Mouse (Mus musculus): ENCODE results near the gene Scrn2. TPM values are rescaled to one million over a fixed set of nuclear protein-coding genes. Genes with fewer than 3 reads are reported as not detected.

Scrn2 gene
- 38.2 and 38.8 TPM in 2 replicates for polyA plus RNA-seq (2015; fragmentation: Nextera tagmentation; extraction: Ambion mirVana)

DNA sequence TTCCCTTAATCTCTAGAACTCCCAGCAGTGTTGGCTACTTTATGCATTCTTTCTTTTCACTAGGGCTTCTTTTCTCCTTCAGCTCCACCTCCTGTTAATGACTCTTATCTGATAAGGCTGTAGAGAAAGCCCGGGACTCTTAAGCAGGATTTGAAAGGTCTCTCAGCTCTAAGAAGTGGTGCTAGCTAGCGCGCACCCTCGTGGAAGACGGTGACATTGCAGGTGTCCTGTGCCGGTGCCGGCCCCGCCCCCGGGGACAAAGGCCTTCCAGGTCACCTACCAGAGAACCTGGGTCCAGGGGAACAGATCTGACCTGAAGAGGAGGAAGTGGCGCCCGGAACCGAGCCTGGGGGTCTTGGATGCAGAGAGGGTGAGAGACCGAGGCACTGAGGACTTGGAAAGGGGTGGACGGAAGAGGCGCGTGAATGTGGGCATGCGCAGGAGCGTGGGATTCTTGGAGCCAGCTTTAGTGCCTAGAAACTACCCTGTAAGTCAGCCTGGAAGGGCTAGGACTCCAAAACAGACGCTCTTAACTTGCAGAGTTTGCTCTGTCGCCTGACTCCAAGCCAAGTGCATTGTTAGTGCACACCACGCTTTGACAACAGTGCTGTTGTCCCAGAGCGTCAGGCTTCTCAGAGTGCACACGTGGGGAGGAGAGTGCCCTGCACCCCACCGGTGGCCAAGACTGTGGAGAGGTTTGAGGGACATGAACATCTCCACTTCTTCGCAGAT, at the start of gene Scrn2:
Scrn2 (plus strand) TSS at position 253 of the 732 bp plus-strand sequence.
- Histone ChIP-seq H3K36me3 (peaks cover 16% of the 10 kb centered on the region), H3K4me2 (peak within 1 kb of the TSS; percentile 90), H3K27me3 (no peaks in the 10 kb centered on the region; the same call in 1 of the 2 replicates), H3K4me1 (peaks cover 28% of the 10 kb centered on the region), H3K4me3 (replicated peaks) (peak within 1 kb of the TSS; percentile 69), H3K9me3 (replicated peaks) (no peaks in the 10 kb centered on the region), H3K9ac (peak within 1 kb of the TSS; percentile 78), H3K27ac (peak within 1 kb of the TSS; percentile 93)
- ATAC-seq (replicated peaks; ENCODE audit: low FRiP score): peak; percentile 71
- 0% methylated on average over 25 of the region's 25 CpGs for WGBS

DNA sequence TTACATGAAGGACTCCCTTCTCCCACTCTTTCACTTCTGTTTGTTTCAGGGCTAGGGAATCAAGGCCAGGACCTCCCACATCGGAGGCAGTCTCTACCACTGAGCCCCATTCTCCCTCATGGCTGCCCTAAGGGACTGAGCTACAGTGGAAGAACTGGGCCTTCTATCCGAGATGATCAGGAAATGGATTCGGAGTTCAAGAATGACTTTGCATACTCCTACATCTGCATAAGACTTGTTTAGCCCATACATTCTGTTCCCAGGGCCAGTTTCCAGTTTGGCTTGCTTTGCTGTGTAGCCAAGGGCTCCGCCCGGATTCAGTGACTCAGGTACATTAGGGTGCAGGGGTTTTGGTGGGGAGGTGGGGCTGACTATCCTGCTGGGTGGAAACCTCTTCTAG, 49.7 kb upstream of the Scrn2 start:
- H3K4me3 ChIP-seq (replicated peaks): no peak overlapping the region
- no peak overlapping the region for H3K27ac ChIP-seq
- WGBS: 80% methylated on average over 5 of the region's 5 CpGs
- H3K9me3 ChIP-seq (replicated peaks): no peaks in the 10 kb centered on the region
- peaks cover 18% of the 10 kb centered on the region for H3K27me3 ChIP-seq
- no peak for ATAC-seq (replicated peaks; ENCODE audit: low FRiP score)
- no peak overlapping the region for H3K9ac ChIP-seq
- H3K36me3 ChIP-seq: no peaks in the 10 kb centered on the region
- H3K4me2 ChIP-seq: no peak overlapping the region
- peaks cover 33% of the 10 kb centered on the region for H3K4me1 ChIP-seq

DNA sequence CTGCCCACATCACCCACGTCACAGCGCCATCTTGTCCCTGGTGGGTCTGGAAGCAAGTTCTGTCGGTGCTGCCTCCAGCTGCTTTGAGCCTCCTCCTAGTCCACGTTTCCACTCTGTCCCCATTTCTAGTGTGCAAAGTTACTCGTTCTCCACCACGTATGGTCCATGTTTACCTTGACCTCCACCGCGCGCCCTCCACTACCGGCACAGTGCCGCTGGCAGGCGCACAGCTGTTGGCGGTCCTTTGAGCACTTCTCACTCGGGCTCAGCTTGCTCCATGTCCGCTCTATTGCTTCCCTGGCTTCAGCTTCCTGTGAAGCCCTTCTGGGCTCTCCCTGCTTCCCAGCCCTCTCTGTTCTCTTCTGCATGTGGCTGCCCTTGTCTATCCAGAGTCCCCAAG, 48.3 kb upstream of the Scrn2 start:
- Histone ChIP-seq H3K4me3 (replicated peaks) (no peak overlapping the region), H3K9me3 (replicated peaks) (no peaks in the 10 kb centered on the region), H3K4me2 (no peak overlapping the region), H3K27ac (no peak overlapping the region), H3K4me1 (peaks cover 28% of the 10 kb centered on the region), H3K9ac (no peak overlapping the region), H3K36me3 (no peaks in the 10 kb centered on the region), H3K27me3 (peaks cover 27% of the 10 kb centered on the region)
- ATAC-seq (replicated peaks; ENCODE audit: low FRiP score): no peak
- WGBS: 69% methylated on average over 15 of the region's 15 CpGs

DNA sequence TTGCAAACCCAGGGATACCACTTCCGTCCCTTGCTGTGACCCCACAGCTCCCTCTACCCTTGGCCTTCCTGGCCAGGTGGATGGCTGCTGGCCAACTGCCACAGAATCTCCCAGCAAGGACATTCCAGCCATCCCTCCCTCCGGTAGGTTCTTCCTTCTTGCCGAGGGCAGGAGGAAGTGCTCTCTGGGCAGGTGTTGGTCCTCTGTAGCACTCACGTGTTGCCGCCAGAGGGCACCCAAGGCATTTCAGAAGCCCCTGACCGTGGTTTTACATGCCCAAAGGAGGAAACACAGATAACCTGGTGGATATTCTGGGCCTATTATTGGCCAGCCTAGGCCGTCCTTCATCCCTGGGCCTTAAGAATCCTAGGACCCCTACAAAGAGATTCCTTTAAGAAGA, 47.4 kb upstream of the Scrn2 start:
- H3K4me1 ChIP-seq: peaks cover 31% of the 10 kb centered on the region
- H3K36me3 ChIP-seq: no peaks in the 10 kb centered on the region
- WGBS: 2% methylated on average over 7 of the region's 7 CpGs
- H3K27ac ChIP-seq: no peak overlapping the region
- H3K4me2 ChIP-seq: peak overlapping the region; percentile 37; the same call in 1 of the 2 replicates
- peaks cover 28% of the 10 kb centered on the region for H3K27me3 ChIP-seq
- H3K4me3 ChIP-seq (replicated peaks): no peak overlapping the region
- ATAC-seq (replicated peaks; ENCODE audit: low FRiP score): no peak
- no peak overlapping the region for H3K9ac ChIP-seq
- H3K9me3 ChIP-seq (replicated peaks): no peaks in the 10 kb centered on the region

DNA sequence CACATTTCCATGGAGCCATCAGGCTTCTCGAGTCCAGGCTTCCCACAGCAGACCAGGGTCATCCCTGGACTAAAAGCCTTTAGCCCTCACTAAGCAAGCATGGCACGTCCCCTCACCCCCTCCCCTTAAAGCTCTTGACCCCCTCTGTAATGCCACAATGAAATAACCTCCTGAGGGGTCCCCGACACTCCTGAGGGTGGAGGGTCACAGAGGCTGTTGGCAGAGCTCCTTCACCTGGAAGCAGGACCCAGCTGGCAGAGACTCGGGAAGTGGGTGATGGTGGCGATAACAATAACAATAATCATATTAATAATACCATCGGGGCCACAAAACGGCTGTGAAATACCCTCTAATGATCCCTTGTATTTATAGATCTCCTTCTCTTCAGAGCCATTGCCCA, 46.9 kb upstream of the Scrn2 start, which contains the start of gene Sp2:
Sp2 (minus strand) TSS at position 101 of the 400 bp plus-strand sequence.
- WGBS: 51% methylated on average over 7 of the region's 7 CpGs
- no peak within 1 kb of the TSS for H3K27ac ChIP-seq
- peaks cover 33% of the 10 kb centered on the region for H3K27me3 ChIP-seq
- peak within 1 kb of the TSS; percentile 37; the same call in 1 of the 2 replicates for H3K4me2 ChIP-seq
- no peak for ATAC-seq (replicated peaks; ENCODE audit: low FRiP score)
- peaks cover 36% of the 10 kb centered on the region for H3K4me1 ChIP-seq
- no peaks in the 10 kb centered on the region for H3K9me3 ChIP-seq (replicated peaks)
- no peak within 1 kb of the TSS for H3K4me3 ChIP-seq (replicated peaks)
- no peak within 1 kb of the TSS for H3K9ac ChIP-seq
- no peaks in the 10 kb centered on the region for H3K36me3 ChIP-seq

- no peaks in the 10 kb centered on the region for H3K9me3 ChIP-seq (replicated peaks)
- no peaks in the 10 kb centered on the region for H3K36me3 ChIP-seq
- no peak overlapping the region for H3K27ac ChIP-seq
- peaks cover 39% of the 10 kb centered on the region for H3K4me1 ChIP-seq
- 36% methylated on average over 4 of the region's 4 CpGs for WGBS
- ATAC-seq (replicated peaks; ENCODE audit: low FRiP score): no peak
- no peak overlapping the region for H3K4me3 ChIP-seq (replicated peaks)
- peaks cover 45% of the 10 kb centered on the region for H3K27me3 ChIP-seq
- no peak overlapping the region for H3K4me2 ChIP-seq
- H3K9ac ChIP-seq: no peak overlapping the region
Observed at GRCm38 (mm10) chr11:96984903-96985302, 44.8 kb upstream of the Scrn2 start.

GRCm38 (mm10) chr11:96986463-96986862, 43.3 kb upstream of the Scrn2 start:
- no peak for ATAC-seq (replicated peaks; ENCODE audit: low FRiP score)
- Histone ChIP-seq H3K9me3 (replicated peaks) (no peaks in the 10 kb centered on the region), H3K4me2 (no peak overlapping the region), H3K4me1 (peaks cover 39% of the 10 kb centered on the region), H3K36me3 (no peaks in the 10 kb centered on the region), H3K27ac (peak overlapping the region; percentile 19), H3K4me3 (replicated peaks) (no peak overlapping the region), H3K9ac (no peak overlapping the region), H3K27me3 (peaks cover 45% of the 10 kb centered on the region)
- WGBS: 8% methylated on average over 3 of the region's 3 CpGs

DNA sequence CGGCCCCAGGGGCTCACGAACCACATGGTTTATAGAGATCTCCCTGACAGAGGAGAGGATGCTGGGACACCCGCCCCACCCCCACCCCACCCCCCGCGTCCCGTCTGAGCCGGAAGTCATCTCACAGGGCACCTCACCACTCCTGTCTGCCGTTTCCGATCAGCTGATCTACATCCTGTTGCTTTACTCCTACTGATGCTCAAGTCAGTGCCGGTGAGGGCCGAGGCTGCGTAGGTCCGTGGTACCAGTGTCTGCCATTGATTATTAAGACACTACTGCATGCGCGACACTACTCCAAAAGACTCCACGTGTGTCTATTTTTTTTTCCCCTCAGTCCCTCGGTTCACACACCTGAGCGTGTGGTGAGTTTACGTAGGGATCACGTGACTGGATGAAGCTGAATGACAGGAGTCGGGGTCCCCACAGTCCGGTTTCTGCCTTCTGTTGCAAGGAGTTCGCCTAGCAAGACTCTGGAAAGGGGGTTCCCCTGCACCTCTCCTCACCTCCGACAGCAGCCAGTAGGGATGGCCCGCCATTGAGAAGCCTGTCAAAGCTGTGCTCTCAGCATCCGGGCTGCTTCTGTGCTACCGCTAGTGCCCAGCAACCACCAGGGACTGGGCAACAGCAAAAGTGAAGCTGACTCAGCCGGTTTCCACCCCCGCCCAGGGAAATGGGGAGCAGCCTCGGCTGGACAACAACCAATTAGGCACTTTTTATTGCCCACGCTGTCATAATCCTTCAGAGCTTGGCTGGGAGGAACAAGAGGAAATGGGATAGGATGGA, 41.7 kb upstream of the Scrn2 start:
- H3K4me1 ChIP-seq: peaks cover 45% of the 10 kb centered on the region
- no peak overlapping the region for H3K27ac ChIP-seq
- peak overlapping the region; percentile 28 for H3K4me3 ChIP-seq (replicated peaks)
- no peaks in the 10 kb centered on the region for H3K9me3 ChIP-seq (replicated peaks)
- H3K9ac ChIP-seq: no peak overlapping the region
- peaks cover 50% of the 10 kb centered on the region for H3K27me3 ChIP-seq
- ATAC-seq (replicated peaks; ENCODE audit: low FRiP score): no peak
- H3K36me3 ChIP-seq: no peaks in the 10 kb centered on the region
- WGBS: 6% methylated on average over 31 of the region's 31 CpGs
- peak overlapping the region; percentile 55 for H3K4me2 ChIP-seq

GRCm38 (mm10) chr11:96991501-96991900, 38.2 kb upstream of the Scrn2 start:
- Histone ChIP-seq H3K4me1 (peaks cover 61% of the 10 kb centered on the region), H3K9ac (no peak overlapping the region), H3K36me3 (no peaks in the 10 kb centered on the region), H3K9me3 (replicated peaks) (no peaks in the 10 kb centered on the region), H3K4me2 (no peak overlapping the region), H3K4me3 (replicated peaks) (no peak overlapping the region), H3K27ac (no peak overlapping the region), H3K27me3 (peaks cover 47% of the 10 kb centered on the region)
- 80% methylated on average over 5 of the region's 5 CpGs for WGBS
- ATAC-seq (replicated peaks; ENCODE audit: low FRiP score): no peak

DNA sequence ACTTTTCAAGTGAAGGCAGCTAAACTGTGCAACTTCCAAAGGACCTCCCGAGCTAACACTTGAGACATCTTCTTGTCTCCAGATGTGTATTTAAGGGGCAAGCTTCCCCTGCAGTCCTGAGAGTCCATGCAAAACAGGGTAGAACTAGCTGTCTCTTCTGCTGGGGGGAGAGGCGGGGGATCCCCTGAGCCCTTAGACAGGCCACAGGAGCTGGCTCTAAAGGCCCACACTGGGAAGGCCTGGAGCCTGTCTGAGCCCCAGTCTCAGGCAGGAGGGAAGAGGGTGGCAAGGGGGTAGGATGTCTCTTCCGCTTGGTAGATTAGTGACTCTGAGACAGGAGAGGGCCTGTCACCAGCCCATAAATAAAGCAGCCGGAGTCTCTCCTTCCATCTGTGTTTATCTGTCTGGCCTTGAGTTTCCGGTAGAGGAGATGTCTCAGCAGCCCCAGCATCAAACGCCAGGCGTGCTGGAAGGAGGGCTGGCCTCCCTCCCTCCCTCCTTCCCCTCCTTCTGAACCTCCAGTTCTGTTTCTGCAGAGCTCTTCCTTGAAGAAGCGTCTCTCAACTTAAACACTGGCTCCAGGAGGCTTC, 36.9 kb upstream of the Scrn2 start:
- no peaks in the 10 kb centered on the region for H3K9me3 ChIP-seq (replicated peaks)
- no peaks in the 10 kb centered on the region for H3K36me3 ChIP-seq
- no peak overlapping the region for H3K4me3 ChIP-seq (replicated peaks)
- H3K4me1 ChIP-seq: peaks cover 62% of the 10 kb centered on the region
- ATAC-seq (replicated peaks; ENCODE audit: low FRiP score): peak; percentile 74
- 20% methylated on average over 8 of the region's 8 CpGs for WGBS
- no peak overlapping the region for H3K9ac ChIP-seq
- H3K4me2 ChIP-seq: no peak overlapping the region
- H3K27me3 ChIP-seq: peaks cover 54% of the 10 kb centered on the region
- H3K27ac ChIP-seq: peak overlapping the region; percentile 78

GRCm38 (mm10) chr11:96995031-96995430, 34.7 kb upstream of the Scrn2 start:
- Histone ChIP-seq H3K4me3 (replicated peaks) (no peak overlapping the region), H3K27ac (no peak overlapping the region), H3K9ac (no peak overlapping the region), H3K9me3 (replicated peaks) (no peaks in the 10 kb centered on the region), H3K4me2 (no peak overlapping the region), H3K36me3 (no peaks in the 10 kb centered on the region), H3K4me1 (peaks cover 56% of the 10 kb centered on the region), H3K27me3 (peaks cover 64% of the 10 kb centered on the region)
- WGBS: 25% methylated on average over 5 of the region's 5 CpGs
- no peak for ATAC-seq (replicated peaks; ENCODE audit: low FRiP score)

Measured in kidney, embryonic 15.5 days (tissue).